Mouse (Mus musculus): ENCODE measurements at regions not wholly inside any gene's neighbourhood (a gene's known extent, or its start where the extent isn't known, plus 50 kb on each side); places are given as distances from the start of the nearest gene placed in this dataset.
"Not testable (repeated sequence)": the region's sequence is repeated elsewhere in the genome, so short reads cannot be mapped to it uniquely, and the experiment has no call there.

- DNase-seq (ENCODE audit: low spot score in 2 of 2) = no peak
Measured at GRCm38 (mm10) chr7:113010150-113010549, 56.4 kb downstream of the Rassf10 start.

GRCm38 (mm10) chr7:113017092-113017755, 63.5 kb downstream of the Rassf10 start:
- no peak for DNase-seq (ENCODE audit: low spot score in 2 of 2)

- no peak for DNase-seq (ENCODE audit: low spot score in 2 of 2)
Measured at GRCm38 (mm10) chr7:113021412-113021811, 67.7 kb downstream of the Rassf10 start.

- DNase-seq (ENCODE audit: low spot score in 2 of 2) = no peak
Measured at GRCm38 (mm10) chr7:113022516-113022915, 68.8 kb downstream of the Rassf10 start.

- DNase-seq (ENCODE audit: low spot score in 2 of 2) = no peak
Measured at GRCm38 (mm10) chr7:113025758-113026157, 72.0 kb downstream of the Rassf10 start.

GRCm38 (mm10) chr7:113026290-113027075, 72.7 kb downstream of the Rassf10 start:
- no peak for DNase-seq (ENCODE audit: low spot score in 2 of 2)

GRCm38 (mm10) chr7:113027125-113027801, 73.5 kb downstream of the Rassf10 start:
- DNase-seq (ENCODE audit: low spot score in 2 of 2) = no peak

GRCm38 (mm10) chr7:113030053-113030752, 76.4 kb downstream of the Rassf10 start:
- no peak for DNase-seq (ENCODE audit: low spot score in 2 of 2)

- no peak for DNase-seq (ENCODE audit: low spot score in 2 of 2)
Measured at GRCm38 (mm10) chr7:113035751-113036150, 82.0 kb downstream of the Rassf10 start.

- DNase-seq (ENCODE audit: low spot score in 2 of 2) = no peak
Measured at GRCm38 (mm10) chr7:113037825-113038613, 84.3 kb downstream of the Rassf10 start.

- DNase-seq (ENCODE audit: low spot score in 2 of 2) = no peak
Measured at GRCm38 (mm10) chr7:113038906-113039671, 85.3 kb downstream of the Rassf10 start.

- not testable (repeated sequence) for DNase-seq (ENCODE audit: low spot score in 2 of 2)
Measured at GRCm38 (mm10) chr7:113045613-113046159, 91.9 kb downstream of the Rassf10 start.

GRCm38 (mm10) chr7:113046406-113046805, 92.6 kb downstream of the Rassf10 start:
- DNase-seq (ENCODE audit: low spot score in 2 of 2) = no peak

- no peak for DNase-seq (ENCODE audit: low spot score in 2 of 2)
Measured at GRCm38 (mm10) chr7:113047583-113047982, 93.8 kb downstream of the Rassf10 start.

- no peak for DNase-seq (ENCODE audit: low spot score in 2 of 2)
Measured at GRCm38 (mm10) chr7:113048097-113048795, 94.5 kb downstream of the Rassf10 start.

- no peak for DNase-seq (ENCODE audit: low spot score in 2 of 2)
Measured at GRCm38 (mm10) chr7:113049440-113049839, 95.7 kb downstream of the Rassf10 start.

GRCm38 (mm10) chr7:113052952-113053351, 99.2 kb downstream of the Rassf10 start:
- DNase-seq (ENCODE audit: low spot score in 2 of 2) = no peak

GRCm38 (mm10) chr7:113056421-113056820, 102.7 kb downstream of the Rassf10 start:
- DNase-seq (ENCODE audit: low spot score in 2 of 2) = no peak

- DNase-seq (ENCODE audit: low spot score in 2 of 2) = no peak
Measured at GRCm38 (mm10) chr7:113059211-113059966, 105.6 kb downstream of the Rassf10 start.

Measured in spleen, postnatal 10 days (tissue).